Mouse (Mus musculus): Measurements from ENCODE around the gene Fuk. TPM values are rescaled to one million over a fixed set of nuclear protein-coding genes. Genes with fewer than 3 reads are reported as not detected.

Gene Fuk
- polyA plus RNA-seq, 1 experiment from 2014 or later = 10.4 TPM

GRCm38 (mm10) chr8:110847645-110848495 is 54.4 kb downstream of the Fuk start:
- peaks cover 20% of the 10 kb centered on the region for H3K4me1 ChIP-seq
- peak overlapping the region; percentile 94; the same call in 1 of the 2 replicates for H3K27ac ChIP-seq
- peak overlapping the region; percentile 86 for H3K4me3 ChIP-seq
- WGBS = 47% methylated on average over 14 of the region's 14 CpGs
- H3K36me3 ChIP-seq = peaks cover 52% of the 10 kb centered on the region
- no peaks in the 10 kb centered on the region for H3K9me3 ChIP-seq
- DNase-seq (ENCODE audit: low spot score) = no peak
- no peaks in the 10 kb centered on the region for H3K27me3 ChIP-seq (ENCODE audit: insufficient read depth, poor library complexity, severe bottlenecking)

DNA sequence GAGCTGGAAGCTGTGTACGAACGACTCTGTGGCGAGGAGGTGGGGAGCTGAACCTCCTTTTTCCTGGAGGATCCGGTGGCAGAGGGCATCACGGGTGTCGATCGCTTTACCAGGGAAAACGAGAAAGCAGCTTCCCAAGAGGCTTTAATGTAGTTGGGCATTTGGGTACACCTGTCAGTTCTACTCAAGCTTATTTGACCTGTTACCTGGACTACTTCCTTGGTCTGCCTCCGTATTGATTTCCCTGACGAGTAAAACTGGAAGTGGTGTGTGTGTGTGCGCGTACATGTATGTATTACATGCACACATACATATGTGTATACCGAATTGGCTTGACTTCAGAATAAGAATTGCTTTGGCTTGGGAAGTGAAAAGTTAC is 55.1 kb downstream of the Fuk start:
- H3K36me3 ChIP-seq = peaks cover 52% of the 10 kb centered on the region
- H3K4me3 ChIP-seq = peak overlapping the region; percentile 86
- WGBS = 1% methylated on average over 13 of the region's 13 CpGs
- H3K4me1 ChIP-seq = peaks cover 20% of the 10 kb centered on the region
- peak overlapping the region; percentile 94 for H3K27ac ChIP-seq
- DNase-seq (ENCODE audit: low spot score) = no peak
- no peaks in the 10 kb centered on the region for H3K27me3 ChIP-seq (ENCODE audit: insufficient read depth, poor library complexity, severe bottlenecking)
- no peaks in the 10 kb centered on the region for H3K9me3 ChIP-seq

DNA sequence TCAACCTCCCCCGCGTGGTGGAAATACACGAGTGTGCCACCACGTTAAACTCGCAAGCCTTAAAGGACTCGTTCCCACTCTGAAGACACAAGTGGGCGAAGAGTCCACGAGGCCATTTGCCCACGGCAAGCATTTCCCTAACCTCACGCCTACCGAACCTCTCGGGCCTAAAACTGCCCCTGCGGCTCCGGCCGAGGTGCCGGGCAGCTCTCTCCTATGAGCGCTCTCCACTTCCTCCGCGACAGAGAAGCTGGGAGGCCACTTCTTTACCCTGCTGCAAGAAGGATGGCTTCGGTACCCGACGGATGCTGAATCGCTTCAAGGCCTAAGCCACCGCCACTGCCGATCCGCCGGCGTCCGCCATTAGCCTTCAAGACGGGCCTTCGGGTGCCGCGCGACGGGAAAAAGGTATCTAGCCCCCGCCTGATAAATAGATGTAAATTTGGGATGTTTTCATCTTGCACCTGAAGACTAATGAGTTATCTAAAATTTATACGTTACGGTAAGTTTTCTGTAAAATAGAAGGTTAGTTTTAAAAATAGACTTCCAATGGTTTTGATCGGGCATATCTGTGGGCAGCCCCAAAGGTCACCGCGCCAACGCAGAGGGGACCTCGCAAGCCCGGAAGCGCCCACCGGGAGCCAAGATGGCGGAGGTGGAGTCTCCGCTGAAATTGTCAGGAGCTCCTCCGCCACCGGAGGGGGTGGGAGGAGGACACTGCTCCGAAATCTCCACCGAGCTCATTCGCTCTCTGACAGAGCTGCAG is 55.7 kb downstream of the Fuk start, which contains the start of the genes Cog4 and Sf3b3:
Gene Cog4 (plus strand): TSS at position 196 of the 766 bp plus-strand sequence.
Gene Sf3b3 (minus strand): TSS at position 383 of the 766 bp plus-strand sequence.
- DNase-seq (ENCODE audit: low spot score) = peak; percentile 94
- peaks cover 52% of the 10 kb centered on the region for H3K36me3 ChIP-seq
- WGBS = under 1% methylated on average over 53 of the region's 53 CpGs

DNA sequence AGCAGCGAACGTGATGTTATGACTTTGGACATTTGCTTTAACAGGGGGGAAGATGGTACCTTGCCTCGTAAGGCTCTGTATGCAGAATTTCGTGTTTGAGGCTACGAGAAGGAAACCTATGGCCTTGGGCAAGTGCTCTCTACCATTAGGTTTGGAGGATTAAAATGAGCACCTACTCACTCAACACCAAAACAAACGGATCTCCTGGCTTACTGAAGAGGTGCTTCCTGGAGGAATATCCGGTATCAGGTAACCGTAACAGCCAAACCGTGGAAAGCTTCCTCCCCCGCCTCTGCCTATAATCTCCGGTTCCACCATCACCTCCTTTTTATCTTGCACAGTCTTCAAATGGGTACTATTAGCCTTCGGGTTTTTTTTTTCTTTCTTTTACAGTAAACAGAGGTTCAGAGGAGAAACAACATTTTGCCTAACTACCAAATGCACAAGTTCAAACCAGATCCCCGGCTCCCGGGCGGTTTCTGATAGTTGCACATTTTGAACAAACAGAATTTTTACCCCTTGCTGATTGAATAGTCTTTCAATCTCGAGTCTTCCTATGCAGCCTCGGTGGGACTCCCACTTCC is 56.4 kb downstream of the Fuk start:
- H3K4me1 ChIP-seq = peaks cover 20% of the 10 kb centered on the region
- no peaks in the 10 kb centered on the region for H3K9me3 ChIP-seq
- H3K27me3 ChIP-seq (ENCODE audit: insufficient read depth, poor library complexity, severe bottlenecking) = no peaks in the 10 kb centered on the region
- H3K36me3 ChIP-seq = peaks cover 52% of the 10 kb centered on the region
- peak overlapping the region; percentile 86 for H3K4me3 ChIP-seq
- WGBS = 10% methylated on average over 17 of the region's 17 CpGs
- no peak for DNase-seq (ENCODE audit: low spot score)
- peak overlapping the region; percentile 94 for H3K27ac ChIP-seq

More for the DNA sequence above, 55.7 kb downstream of the Fuk start, which contains the start of the genes Cog4 and Sf3b3:
- no peaks in the 10 kb centered on the region for H3K27me3 ChIP-seq (ENCODE audit: insufficient read depth, poor library complexity, severe bottlenecking)
- peak within 1 kb of the TSS; percentile 94 for H3K27ac ChIP-seq
- peak within 1 kb of the TSS; percentile 86 for H3K4me3 ChIP-seq
- peaks cover 20% of the 10 kb centered on the region for H3K4me1 ChIP-seq
- H3K9me3 ChIP-seq = no peaks in the 10 kb centered on the region

DNA sequence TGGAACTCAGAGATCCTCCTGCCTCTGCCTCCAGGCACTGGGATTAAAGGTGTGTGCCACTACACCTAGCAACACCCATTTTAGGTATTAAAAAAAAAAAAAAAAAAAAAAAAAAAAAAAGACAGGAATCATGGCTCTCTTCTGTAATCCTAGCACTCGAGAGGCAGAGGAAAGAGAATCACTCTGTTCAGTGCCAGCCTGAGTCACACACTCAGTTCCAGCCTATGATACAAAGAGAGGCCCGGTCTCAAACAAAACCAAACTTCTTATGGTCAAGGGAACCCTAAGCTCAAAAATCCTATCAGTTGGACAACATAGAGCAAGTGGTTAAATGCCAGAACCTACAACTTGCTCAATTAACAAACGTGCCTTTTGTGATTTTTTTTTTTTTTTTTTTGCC is 57.3 kb downstream of the Fuk start:
- Histone ChIP-seq H3K4me3 (peak overlapping the region; percentile 86), H3K36me3 (peaks cover 52% of the 10 kb centered on the region), H3K9me3 (no peaks in the 10 kb centered on the region), H3K27me3 (ENCODE audit: insufficient read depth, poor library complexity, severe bottlenecking) (no peaks in the 10 kb centered on the region), H3K27ac (no peak overlapping the region), H3K4me1 (peaks cover 20% of the 10 kb centered on the region)
- WGBS = 85% methylated on average over 3 of the region's 3 CpGs
- no peak for DNase-seq (ENCODE audit: low spot score)

DNA sequence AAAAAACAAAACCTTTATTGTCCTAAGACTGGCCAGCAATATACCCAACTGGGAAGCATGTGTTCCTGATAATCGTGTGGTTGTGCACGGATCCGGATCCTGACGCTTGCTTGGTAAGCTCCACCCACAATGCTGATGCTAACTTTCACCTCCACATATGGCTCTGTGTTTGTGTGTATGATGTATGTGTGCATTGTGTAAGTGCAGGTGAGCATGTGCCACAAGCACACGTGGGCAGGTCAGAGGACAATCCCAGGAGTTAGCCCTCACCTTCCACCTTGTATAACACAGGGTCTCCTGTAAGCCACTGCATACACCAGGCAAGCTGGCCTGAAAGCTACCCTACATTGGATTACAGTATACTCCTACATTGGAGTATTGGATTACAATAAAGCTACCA is 59.1 kb downstream of the Fuk start:
- H3K4me3 ChIP-seq = no peak overlapping the region
- peaks cover 17% of the 10 kb centered on the region for H3K4me1 ChIP-seq
- 91% methylated on average over 5 of the region's 5 CpGs for WGBS
- H3K27me3 ChIP-seq (ENCODE audit: insufficient read depth, poor library complexity, severe bottlenecking) = no peaks in the 10 kb centered on the region
- H3K27ac ChIP-seq = no peak overlapping the region
- H3K36me3 ChIP-seq = peaks cover 66% of the 10 kb centered on the region
- no peak for DNase-seq (ENCODE audit: low spot score)
- H3K9me3 ChIP-seq = no peaks in the 10 kb centered on the region

- 91% methylated on average over 3 of the region's 3 CpGs for WGBS
- Histone ChIP-seq H3K27ac (no peak overlapping the region), H3K9me3 (no peaks in the 10 kb centered on the region), H3K27me3 (ENCODE audit: insufficient read depth, poor library complexity, severe bottlenecking) (no peaks in the 10 kb centered on the region), H3K4me1 (peaks cover 9% of the 10 kb centered on the region; the same call in 1 of the 2 replicates), H3K36me3 (peaks cover 77% of the 10 kb centered on the region), H3K4me3 (no peak overlapping the region)
- no peak for DNase-seq (ENCODE audit: low spot score)
Measured at GRCm38 (mm10) chr8:110842012-110842574, 60.2 kb downstream of the Fuk start.

Other genes with a start within 250 kb of the Fuk start
- 5.3 and 6.4 TPM in 2 replicates for gene Mtss1l, start 181.0 kb downstream of the Fuk start, polyA plus RNA-seq (2016; fragmentation: Nextera tagmentation; extraction: Ambion mirVana)
- gene Il34, start 96.6 kb downstream of the Fuk start, polyA plus RNA-seq (2016; fragmentation: Nextera tagmentation; extraction: Ambion mirVana) = 0.33 TPM in 1 of 2 replicates, not detected in the other
- 70.0 and 74.6 TPM in 2 replicates for gene Cog4, start 55.9 kb downstream of the Fuk start, polyA plus RNA-seq (2016; fragmentation: Nextera tagmentation; extraction: Ambion mirVana)
- 137 and 148 TPM in 2 replicates for gene Sf3b3, start 55.7 kb downstream of the Fuk start, polyA plus RNA-seq (2016; fragmentation: Nextera tagmentation; extraction: Ambion mirVana)
- 23.2 and 30.2 TPM in 2 replicates for gene St3gal2, start 17.4 kb upstream of the Fuk start, polyA plus RNA-seq (2016; fragmentation: Nextera tagmentation; extraction: Ambion mirVana)
- gene Ddx19a, start 95.3 kb upstream of the Fuk start, polyA plus RNA-seq (2016; fragmentation: Nextera tagmentation; extraction: Ambion mirVana) = 18.8 and 23.5 TPM in 2 replicates
- gene Ddx19b, start 129.3 kb upstream of the Fuk start, polyA plus RNA-seq (2016; fragmentation: Nextera tagmentation; extraction: Ambion mirVana) = 6.9 and 7.7 TPM in 2 replicates
- gene Aars, start 130.7 kb upstream of the Fuk start, polyA plus RNA-seq (2016; fragmentation: Nextera tagmentation; extraction: Ambion mirVana) = 62.9 and 72.4 TPM in 2 replicates
- gene Exosc6, start 153.9 kb upstream of the Fuk start, polyA plus RNA-seq (2016; fragmentation: Nextera tagmentation; extraction: Ambion mirVana) = 8.6 and 27.2 TPM in 2 replicates
- gene Clec18a, start 189.9 kb upstream of the Fuk start, polyA plus RNA-seq (2016; fragmentation: Nextera tagmentation; extraction: Ambion mirVana) = not detected in 2 replicates
- 8.1 and 15.5 TPM in 2 replicates for gene Pdpr, start 192.1 kb upstream of the Fuk start, polyA plus RNA-seq (2016; fragmentation: Nextera tagmentation; extraction: Ambion mirVana)